Mouse (Mus musculus) G1E (cell line): ENCODE measurements around the gene Rnps1.

ENCODE experiments used
- CTCF ChIP-seq: IDR thresholded peaks from 2 replicates; pipeline ENCODE4 v1.5.1; 2012; ENCODE audit warnings: low read depth, low read length, inconsistent platforms, mixed read lengths
- GATA1 ChIP-seq: IDR thresholded peaks from 2 replicates; pipeline ENCODE4 v1.6.1; 2012; ENCODE audit warnings: borderline replicate concordance, low read length, inconsistent platforms, mixed read lengths
- TAL1 ChIP-seq: conservative IDR thresholded peaks from 2 replicates; pipeline ENCODE4 v1.6.1; 2012; ENCODE audit warnings: low read depth, low read length, inconsistent platforms, mixed read lengths

GRCm38 (mm10) chr17:24375886-24376285 is 38.5 kb upstream of the Rnps1 start:
- no peak for TF ChIP-seq CTCF
- TF ChIP-seq TAL1 = no peak
- TF ChIP-seq GATA1 = no peak
